Mouse (Mus musculus) liver, embryonic 15.5 days (tissue): ENCODE data around the gene Ehmt1. TPM values are rescaled to one million over a fixed set of nuclear protein-coding genes. Genes with fewer than 3 reads are reported as not detected.

Experiments used
- ATAC-seq: fragments of 200-750 bp; cut with Nextera tagmentation; 2 replicates; pipeline ENCODE4 v1.8.0; 2017; ENCODE audit warnings: moderate number of reproducible peaks, mild to moderate bottlenecking, moderate library complexity; ENCODE audit not compliant: insufficient read depth
- H3K27ac ChIP-seq: fragments of 300-500 bp; sonication (generic); replicated peaks from 2 replicates; pipeline ENCODE4 v1.5.1; 2015; ENCODE audit warnings: mild to moderate bottlenecking, inconsistent platforms
- H3K27me3 ChIP-seq: fragments of 300-500 bp; sonication (generic); 2 replicates; pipeline ENCODE4 v1.6.1; 2015; ENCODE audit warnings: mild to moderate bottlenecking, inconsistent platforms
- H3K36me3 ChIP-seq: fragments of 300-500 bp; sonication (generic); replicated peaks from 2 replicates; pipeline ENCODE4 v1.6.1; 2015; ENCODE audit warnings: moderate library complexity, mild to moderate bottlenecking, inconsistent platforms
- H3K4me1 ChIP-seq: fragments of 300-500 bp; sonication (generic); replicated peaks from 2 replicates; pipeline ENCODE4 v1.6.1; 2015; ENCODE audit warnings: inconsistent platforms
- H3K4me2 ChIP-seq: fragments of 300-500 bp; sonication (generic); 2 replicates; pipeline ENCODE4 v1.6.1; 2015; ENCODE audit warnings: moderate library complexity, mild to moderate bottlenecking, inconsistent platforms
- H3K4me3 ChIP-seq: fragments of 300-500 bp; sonication (generic); replicated peaks from 2 replicates; pipeline ENCODE4 v1.5.1; 2015; ENCODE audit warnings: mild to moderate bottlenecking, inconsistent platforms
- H3K9ac ChIP-seq: fragments of 300-500 bp; sonication (generic); 2 replicates; pipeline ENCODE4 v1.6.1; 2015; ENCODE audit warnings: moderate library complexity, mild to moderate bottlenecking, inconsistent platforms
- H3K9me3 ChIP-seq: fragments of 300-500 bp; sonication (generic); replicated peaks from 2 replicates; pipeline ENCODE4 v1.6.1; 2016; ENCODE audit warnings: inconsistent platforms
- WGBS: fragments of 180-500 bp; shearing (Covaris S2); methylation state at CpG from one replicate; pipeline ENCODE4 v1.1.7; 2015; ENCODE audit warnings: mixed read lengths; ENCODE audit not compliant: insufficient replicate concordance; 5-methylcytosine and 5-hydroxymethylcytosine counted together
- polyA plus RNA-seq: library from polyadenylated mRNA; unstranded; fragments of >200 nt; fragmentation: Nextera tagmentation; extraction: Ambion mirVana; gene quantifications from 2 replicates; pipeline ENCODE4 v1.2.1, GENCODE M21; 2015

Gene Ehmt1
- polyA plus RNA-seq, 1 experiment from 2014 or later, result 13.4 TPM

- Histone ChIP-seq H3K4me3 (peak overlapping the region; percentile 79), H3K36me3 (no peaks in the 10 kb centered on the region), H3K9ac (peak overlapping the region; percentile 74), H3K9me3 (no peaks in the 10 kb centered on the region), H3K4me1 (peaks cover 26% of the 10 kb centered on the region), H3K27me3 (peaks cover 21% of the 10 kb centered on the region), H3K4me2 (peak overlapping the region; percentile 100), H3K27ac (peak overlapping the region; percentile 88)
- 5% methylated on average over 19 of the region's 19 CpGs for WGBS
- ATAC-seq, result peak; percentile 70
Observed at GRCm38 (mm10) chr2:24934441-24934963, 15.1 kb upstream of the Ehmt1 start.

DNA sequence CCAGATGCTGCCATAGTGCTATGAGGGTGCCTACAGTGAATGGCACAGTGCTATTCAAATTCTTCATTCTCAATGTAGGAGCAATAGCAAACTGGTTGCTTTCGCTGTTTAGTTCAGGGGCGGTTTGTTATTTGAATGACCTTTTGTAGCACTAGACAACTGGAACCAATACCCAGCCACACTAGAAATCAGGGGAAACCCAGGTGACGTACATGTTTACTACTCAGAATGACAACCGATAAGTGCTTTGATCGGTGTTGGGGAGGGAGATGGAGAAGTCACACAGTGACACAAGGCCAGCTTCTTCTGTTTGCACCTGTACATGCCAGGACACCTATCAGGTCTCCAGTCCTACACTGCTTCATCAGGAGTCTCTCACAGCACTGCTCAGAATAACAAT lies 10.2 kb upstream of the Ehmt1 start:
- Histone ChIP-seq H3K27ac (no peak overlapping the region), H3K4me2 (no peak overlapping the region), H3K9ac (no peak overlapping the region), H3K27me3 (no peaks in the 10 kb centered on the region), H3K4me1 (peaks cover 19% of the 10 kb centered on the region), H3K4me3 (no peak overlapping the region), H3K9me3 (no peaks in the 10 kb centered on the region), H3K36me3 (no peaks in the 10 kb centered on the region)
- ATAC-seq, result no peak
- 79% methylated on average over 5 of the region's 5 CpGs for WGBS

GRCm38 (mm10) chr2:24929119-24929518 lies 9.7 kb upstream of the Ehmt1 start:
- H3K27me3 ChIP-seq, result no peaks in the 10 kb centered on the region
- no peak for ATAC-seq
- H3K4me1 ChIP-seq, result peaks cover 14% of the 10 kb centered on the region
- WGBS, result 73% methylated on average over 2 of the region's 2 CpGs
- H3K27ac ChIP-seq, result no peak overlapping the region
- H3K9me3 ChIP-seq, result no peaks in the 10 kb centered on the region
- H3K9ac ChIP-seq, result no peak overlapping the region
- H3K36me3 ChIP-seq, result no peaks in the 10 kb centered on the region
- H3K4me2 ChIP-seq, result no peak overlapping the region
- H3K4me3 ChIP-seq, result no peak overlapping the region

DNA sequence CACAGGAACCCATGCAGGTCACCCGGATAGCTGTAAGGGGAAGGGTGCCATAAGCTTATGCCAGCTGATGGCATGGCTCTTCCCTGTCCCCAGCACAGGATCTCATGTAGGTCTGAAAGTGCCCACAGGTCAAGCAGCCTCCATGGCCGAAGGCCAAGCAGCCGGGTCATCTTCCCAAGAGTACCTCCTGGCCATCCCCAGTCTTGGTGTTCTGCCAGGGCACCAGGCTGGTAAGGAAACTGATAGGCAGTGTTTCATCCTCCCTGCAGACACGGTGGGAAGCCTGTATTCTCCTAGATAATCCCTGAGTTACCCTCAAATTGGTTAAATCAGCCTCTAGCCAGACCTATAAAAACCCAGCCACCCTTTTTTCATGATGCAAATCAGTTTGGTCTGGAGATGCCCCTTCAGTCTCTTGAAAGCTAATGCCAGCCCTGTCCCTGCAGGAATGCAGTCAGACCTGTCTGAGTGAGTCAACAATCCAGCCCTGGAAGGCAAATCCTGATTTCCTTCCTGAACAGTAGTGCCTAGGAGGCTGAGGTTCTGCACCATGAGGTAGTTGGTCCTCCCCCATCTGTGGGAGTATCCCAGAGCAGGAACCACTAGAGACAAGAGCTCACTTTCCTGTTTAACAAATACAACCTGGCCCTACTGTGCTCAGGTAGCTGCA lies 8.5 kb upstream of the Ehmt1 start:
- Histone ChIP-seq H3K4me3 (no peak overlapping the region), H3K9me3 (no peaks in the 10 kb centered on the region), H3K27ac (no peak overlapping the region), H3K4me1 (peaks cover 6% of the 10 kb centered on the region), H3K4me2 (no peak overlapping the region), H3K27me3 (no peaks in the 10 kb centered on the region), H3K36me3 (no peaks in the 10 kb centered on the region), H3K9ac (no peak overlapping the region)
- whole genome bisulfite sequencing, result 63% methylated on average over 4 of the region's 4 CpGs
- no peak for ATAC-seq

DNA sequence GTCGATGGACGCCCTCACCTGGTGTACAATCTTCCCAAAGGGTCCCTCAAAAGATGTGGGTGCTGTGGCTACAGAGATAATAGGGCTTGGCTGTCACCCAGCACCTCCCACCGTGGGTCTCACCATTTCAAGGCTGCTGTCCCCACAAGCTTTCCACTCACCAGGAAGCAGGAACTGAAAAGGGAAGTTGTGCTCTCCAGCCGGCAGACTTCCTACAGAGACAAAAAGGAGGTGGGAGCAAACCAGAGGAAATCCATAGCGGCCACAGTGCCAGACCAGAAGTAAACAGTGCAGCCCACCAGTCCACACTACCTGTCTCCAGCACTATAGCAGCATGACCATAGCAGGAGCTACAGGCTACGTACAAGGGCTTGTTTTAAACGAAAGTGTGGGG lies 7.5 kb upstream of the Ehmt1 start:
- Histone ChIP-seq H3K36me3 (no peaks in the 10 kb centered on the region), H3K4me3 (no peak overlapping the region), H3K4me1 (peaks cover 6% of the 10 kb centered on the region), H3K9ac (no peak overlapping the region), H3K9me3 (no peaks in the 10 kb centered on the region), H3K4me2 (no peak overlapping the region), H3K27me3 (no peaks in the 10 kb centered on the region), H3K27ac (no peak overlapping the region)
- no peak for ATAC-seq
- 35% methylated on average over 7 of the region's 7 CpGs for WGBS

DNA sequence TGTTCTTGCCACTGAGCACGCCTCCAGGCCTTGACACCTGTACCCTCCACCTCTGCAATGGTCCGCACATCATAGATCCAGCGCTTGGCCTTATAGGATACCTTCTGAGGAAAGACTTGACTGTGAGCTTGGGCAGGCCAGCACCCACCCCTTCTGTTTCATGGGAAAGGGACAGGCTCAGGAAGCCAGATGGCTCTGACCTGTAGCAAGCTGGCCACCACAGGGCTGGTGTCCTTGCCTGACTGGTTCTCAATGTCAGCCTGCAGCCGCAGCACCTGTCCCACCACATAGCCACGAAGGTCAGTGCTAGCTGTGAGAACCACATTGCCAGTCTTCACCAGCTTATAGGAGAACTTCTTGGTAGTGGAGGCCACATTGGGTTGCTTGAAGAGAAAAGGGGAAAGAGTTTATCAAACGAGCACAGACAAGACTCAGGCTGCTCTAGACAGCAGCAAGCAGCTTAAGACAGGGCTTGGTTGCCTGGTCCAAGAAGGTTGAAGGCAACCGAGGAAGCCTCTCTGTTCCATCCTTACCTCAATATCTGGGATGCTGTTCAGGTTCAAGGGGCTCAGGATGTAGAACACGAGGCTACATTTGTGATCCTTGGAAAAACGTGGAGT lies 7.0 kb upstream of the Ehmt1 start:
- WGBS, result 68% methylated on average over 9 of the region's 9 CpGs
- ATAC-seq, result no peak
- H3K27ac ChIP-seq, result no peak overlapping the region
- H3K36me3 ChIP-seq, result no peaks in the 10 kb centered on the region
- H3K9ac ChIP-seq, result no peak overlapping the region
- peaks cover 6% of the 10 kb centered on the region for H3K4me1 ChIP-seq
- H3K4me3 ChIP-seq, result no peak overlapping the region
- H3K27me3 ChIP-seq, result no peaks in the 10 kb centered on the region
- H3K4me2 ChIP-seq, result no peak overlapping the region
- H3K9me3 ChIP-seq, result no peaks in the 10 kb centered on the region

DNA sequence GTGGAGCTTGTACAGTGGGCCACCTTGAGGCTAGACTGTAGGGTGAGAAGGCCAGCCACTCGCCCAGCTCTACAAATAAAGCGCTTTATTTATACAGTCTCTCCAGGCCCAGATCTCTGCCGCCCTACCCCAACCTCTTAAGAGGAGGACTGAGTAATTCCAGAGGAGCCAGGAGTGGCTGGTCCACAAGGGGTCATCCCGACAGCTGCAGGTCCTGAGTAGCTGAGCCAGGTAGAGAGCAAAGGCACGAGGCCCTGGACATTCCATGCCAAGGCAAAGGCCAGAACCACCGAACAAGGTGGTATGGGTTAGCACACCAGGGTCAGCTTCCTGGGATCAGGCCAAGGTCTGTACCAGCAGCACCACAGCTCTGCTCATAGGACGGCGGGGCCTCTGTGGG lies 5.9 kb upstream of the Ehmt1 start:
- WGBS, result 76% methylated on average over 8 of the region's 8 CpGs
- Histone ChIP-seq H3K27me3 (no peaks in the 10 kb centered on the region), H3K4me3 (no peak overlapping the region), H3K4me2 (no peak overlapping the region), H3K36me3 (no peaks in the 10 kb centered on the region), H3K9ac (no peak overlapping the region), H3K4me1 (peaks cover 9% of the 10 kb centered on the region), H3K27ac (no peak overlapping the region), H3K9me3 (no peaks in the 10 kb centered on the region)
- ATAC-seq, result no peak

DNA sequence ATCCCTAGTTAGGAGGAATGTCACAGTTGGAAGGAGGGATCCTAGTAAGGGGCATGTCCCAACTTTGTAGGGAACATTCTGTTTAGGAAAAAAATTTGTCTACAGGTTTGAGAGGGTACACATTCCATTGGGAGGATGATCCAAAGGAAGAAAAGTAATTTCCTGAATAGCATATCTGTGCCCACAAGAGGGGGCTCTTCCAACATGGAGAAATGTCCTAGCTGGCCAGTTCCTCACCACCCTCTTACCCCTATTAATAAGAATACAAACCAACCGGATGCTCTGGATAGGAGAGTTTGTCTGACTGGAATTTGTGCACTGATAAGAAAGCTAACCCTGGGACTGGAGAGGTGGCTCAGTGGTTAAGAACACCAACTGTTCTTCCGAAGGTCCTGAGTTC lies 4.1 kb upstream of the Ehmt1 start:
- Histone ChIP-seq H3K4me1 (peaks cover 16% of the 10 kb centered on the region), H3K9ac (no peak overlapping the region), H3K4me3 (no peak overlapping the region), H3K9me3 (no peaks in the 10 kb centered on the region), H3K4me2 (no peak overlapping the region), H3K27me3 (no peaks in the 10 kb centered on the region), H3K36me3 (no peaks in the 10 kb centered on the region), H3K27ac (no peak overlapping the region)
- no peak for ATAC-seq
- 45% methylated on average over 2 of the region's 2 CpGs for WGBS

DNA sequence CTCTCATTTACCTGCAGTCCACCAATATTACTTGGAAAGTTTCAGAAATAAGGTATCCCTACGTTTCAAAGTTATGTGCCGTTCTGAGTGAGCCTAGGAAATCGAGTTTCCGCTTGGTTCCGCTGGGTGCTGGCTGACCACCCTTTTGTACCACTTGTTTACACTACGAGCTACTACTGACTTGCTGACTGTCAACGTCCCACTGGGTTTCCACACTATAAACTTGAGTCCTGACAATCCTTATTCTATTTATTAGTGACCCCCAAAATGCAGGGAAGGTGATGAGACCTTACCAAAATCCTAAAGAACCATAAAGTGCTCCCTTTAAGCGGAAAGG lies 393 bp upstream of the Ehmt1 start:
- WGBS, result 9% methylated on average over 8 of the region's 8 CpGs
- peaks cover 25% of the 10 kb centered on the region for H3K4me1 ChIP-seq
- peak overlapping the region; percentile 81 for H3K27ac ChIP-seq
- no peaks in the 10 kb centered on the region for H3K36me3 ChIP-seq
- no peaks in the 10 kb centered on the region for H3K9me3 ChIP-seq
- peak overlapping the region; percentile 97 for H3K4me3 ChIP-seq
- H3K4me2 ChIP-seq, result peak overlapping the region; percentile 72
- peak overlapping the region; percentile 64 for H3K9ac ChIP-seq
- ATAC-seq, result peak; percentile 50
- H3K27me3 ChIP-seq, result no peaks in the 10 kb centered on the region

DNA sequence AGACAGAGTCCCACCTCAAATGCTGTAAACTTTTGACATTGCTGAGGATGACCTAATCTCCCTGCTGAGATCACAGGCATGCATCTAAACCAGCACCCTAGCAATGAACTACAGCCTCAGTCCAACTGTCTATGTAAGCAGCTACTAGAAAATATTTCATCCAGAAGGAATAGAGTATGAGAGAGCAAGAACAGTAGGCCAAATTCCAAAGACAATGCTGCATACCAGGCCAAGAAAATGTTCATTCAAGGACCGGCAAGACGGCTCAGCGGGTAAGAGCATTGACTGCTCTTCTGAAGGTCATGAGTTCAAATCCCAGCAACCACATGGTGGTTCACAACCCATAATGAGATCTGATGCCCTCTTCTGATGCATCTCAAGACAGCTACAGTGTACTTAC lies 4.7 kb downstream of the Ehmt1 start:
- no peak overlapping the region for H3K27ac ChIP-seq
- no peaks in the 10 kb centered on the region for H3K9me3 ChIP-seq
- peaks cover 17% of the 10 kb centered on the region for H3K4me1 ChIP-seq
- ATAC-seq, result no peak
- no peaks in the 10 kb centered on the region for H3K27me3 ChIP-seq
- WGBS, result 91% methylated on average over 3 of the region's 3 CpGs
- no peak overlapping the region for H3K4me3 ChIP-seq
- no peak overlapping the region for H3K9ac ChIP-seq
- no peak overlapping the region for H3K4me2 ChIP-seq
- H3K36me3 ChIP-seq, result no peaks in the 10 kb centered on the region

- Histone ChIP-seq H3K4me2 (no peak overlapping the region), H3K27ac (no peak overlapping the region), H3K27me3 (no peaks in the 10 kb centered on the region), H3K4me1 (peaks cover 6% of the 10 kb centered on the region), H3K9me3 (no peaks in the 10 kb centered on the region), H3K4me3 (no peak overlapping the region), H3K9ac (no peak overlapping the region), H3K36me3 (no peaks in the 10 kb centered on the region)
- ATAC-seq, result no peak
Observed at GRCm38 (mm10) chr2:24912589-24912988, 6.8 kb downstream of the Ehmt1 start.

DNA sequence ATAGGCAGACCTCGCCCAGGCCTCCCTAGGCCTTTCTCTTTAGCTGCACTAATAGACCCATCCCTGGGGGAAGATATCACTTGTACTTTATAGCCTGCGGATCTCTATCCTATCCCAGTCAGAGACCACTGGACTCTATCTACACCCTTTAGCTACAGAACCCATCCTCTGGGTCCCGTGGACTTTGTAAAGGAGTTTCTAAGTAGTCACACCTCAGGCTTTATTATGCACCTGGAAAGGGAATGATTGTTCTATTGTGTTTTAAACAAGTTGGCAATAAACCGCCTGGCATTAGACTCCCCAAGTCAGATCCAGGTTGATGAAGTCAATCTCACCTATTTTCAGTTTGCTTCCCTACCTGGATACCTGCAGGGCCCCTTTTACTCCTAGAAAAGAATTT lies 7.2 kb downstream of the Ehmt1 start:
- Histone ChIP-seq H3K27ac (no peak overlapping the region), H3K9me3 (no peaks in the 10 kb centered on the region), H3K27me3 (no peaks in the 10 kb centered on the region), H3K36me3 (no peaks in the 10 kb centered on the region), H3K4me1 (peaks cover 2% of the 10 kb centered on the region), H3K4me2 (no peak overlapping the region), H3K4me3 (no peak overlapping the region), H3K9ac (no peak overlapping the region)
- no peak for ATAC-seq
- 77% methylated on average over 4 of the region's 4 CpGs for WGBS
